Mouse (Mus musculus) R1 (cell line): ENCODE results near the gene Dip2a.
A peak's percentile ranks its signal among the peaks of the same experiment; 100 is the strongest.

ENCODE experiments used
- DNase-seq: peaks from one replicate; pipeline ENCODE4 v3.0.0-alpha.2; 2018; ENCODE audit warnings: low read depth, low spot score

Gene Dip2a

DNA sequence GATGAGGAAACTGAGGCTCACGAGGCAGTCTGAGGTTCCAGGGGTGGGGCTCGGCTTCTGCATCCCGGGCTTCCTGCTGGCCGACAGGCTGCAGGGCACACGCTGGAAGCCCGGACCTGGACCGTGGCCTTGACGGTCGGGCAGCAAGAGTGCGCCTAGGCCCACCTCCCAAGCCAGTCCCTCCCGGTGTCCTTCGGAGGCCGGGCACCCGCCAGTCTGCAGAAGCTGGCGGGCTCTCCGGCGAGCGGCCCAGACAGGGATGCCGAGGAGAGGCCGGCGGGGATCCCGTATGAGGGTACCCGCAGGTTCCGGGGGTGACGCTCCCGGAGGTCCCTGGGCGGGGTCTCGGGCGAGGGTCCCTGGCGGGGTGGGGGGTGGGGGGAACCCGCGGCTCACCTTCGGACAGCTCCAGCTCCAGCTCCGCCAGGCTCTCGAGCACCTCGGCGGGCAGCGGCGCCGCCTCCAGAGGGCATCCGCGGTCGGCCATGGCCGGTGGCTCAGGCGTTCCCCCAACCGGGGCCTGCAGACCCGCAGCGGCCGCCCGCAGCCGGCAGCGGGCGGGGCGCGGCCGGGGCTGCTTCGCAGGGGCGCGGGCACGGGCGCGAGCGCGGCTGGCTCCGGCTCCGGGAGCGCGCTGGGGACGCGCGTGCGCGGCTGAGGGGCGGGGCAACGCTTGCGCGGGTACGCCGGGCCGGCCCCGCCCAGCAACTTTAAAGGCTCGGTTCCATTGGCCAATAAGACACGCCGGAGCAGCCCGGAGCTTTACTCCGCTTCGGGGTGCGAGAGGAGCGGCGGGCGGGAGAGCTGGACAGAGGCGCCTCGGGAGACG is at the start of gene Dip2a:
Dip2a (minus strand) TSS at position 581 of the 829 bp plus-strand sequence.
- DNase-seq = peak; percentile 88

DNA sequence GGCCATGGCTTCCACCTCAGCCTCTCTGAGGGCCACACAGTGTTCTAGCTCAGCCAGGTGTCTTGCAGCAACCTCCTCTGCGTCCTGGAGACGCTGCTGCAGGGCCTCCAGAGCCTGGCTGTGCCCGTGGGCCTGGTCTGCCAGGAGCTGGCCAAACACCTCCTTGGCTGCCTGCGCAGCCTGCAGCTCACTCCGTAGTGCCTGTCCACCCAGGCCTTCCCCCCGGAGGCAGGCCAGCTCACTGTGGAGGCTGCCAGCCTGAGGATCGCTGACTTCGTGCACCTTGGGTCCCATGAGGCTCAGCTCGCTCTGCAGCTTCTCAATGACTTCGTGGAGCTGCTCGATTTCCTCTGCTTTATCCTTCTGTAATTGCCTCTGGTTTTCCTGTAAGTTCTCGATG is 47.5 kb upstream of the Dip2a start:
- no peak for DNase-seq

- peak; percentile 77 for DNase-seq
Observed at GRCm38 (mm10) chr10:76391786-76392185, 46.7 kb upstream of the Dip2a start.

- DNase-seq = no peak
Observed at GRCm38 (mm10) chr10:76391166-76391565, 46.1 kb upstream of the Dip2a start.

DNA sequence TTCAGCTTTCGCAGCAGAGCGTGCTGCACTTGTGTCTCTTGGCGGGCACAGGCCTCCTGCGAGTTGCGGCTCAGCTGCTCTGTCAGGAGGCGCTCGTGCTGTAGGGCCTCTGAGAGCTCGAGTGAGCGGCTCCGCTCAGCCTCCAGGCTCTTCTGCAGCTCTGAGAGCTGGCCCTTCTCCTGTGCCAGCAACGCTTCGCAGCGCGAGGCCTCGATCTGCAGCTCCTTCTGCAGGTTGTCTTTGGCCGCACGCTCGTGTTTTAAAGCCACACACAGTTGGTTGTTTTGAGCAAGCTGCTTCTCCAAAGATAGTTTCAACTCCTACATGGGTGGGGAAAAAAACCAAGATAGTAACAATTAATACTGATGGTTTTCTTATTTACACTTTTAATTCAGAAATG is 29.9 kb upstream of the Dip2a start:
- DNase-seq = no peak

DNA sequence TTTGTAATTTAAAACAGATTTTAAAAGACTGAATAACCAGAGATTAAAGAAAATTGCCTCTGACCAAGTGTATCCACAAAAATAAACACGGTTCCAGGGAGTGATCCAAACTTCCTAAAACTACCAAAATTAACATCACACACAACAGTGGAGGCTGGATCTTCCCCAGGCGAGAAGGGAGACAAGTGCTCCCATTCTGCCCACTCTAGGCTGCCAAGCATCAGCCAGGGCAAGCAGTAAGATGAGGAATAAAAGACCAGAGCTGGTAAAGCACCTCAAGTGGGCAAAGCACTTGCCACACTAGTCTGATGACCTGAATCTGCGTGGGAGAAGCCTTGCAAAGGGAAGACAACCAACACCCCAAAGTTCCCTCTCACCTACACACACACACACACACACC is 26.6 kb upstream of the Dip2a start:
- DNase-seq = no peak

- no peak for DNase-seq
Observed at GRCm38 (mm10) chr10:76368766-76369165, 23.7 kb upstream of the Dip2a start.

- no peak for DNase-seq
Observed at GRCm38 (mm10) chr10:76363233-76363632, 18.1 kb upstream of the Dip2a start.

GRCm38 (mm10) chr10:76358468-76358867 is 13.4 kb upstream of the Dip2a start:
- no peak for DNase-seq

GRCm38 (mm10) chr10:76357286-76357875 is 12.3 kb upstream of the Dip2a start:
- no peak for DNase-seq

- no peak for DNase-seq
Observed at GRCm38 (mm10) chr10:76354974-76355373, 9.9 kb upstream of the Dip2a start.

DNA sequence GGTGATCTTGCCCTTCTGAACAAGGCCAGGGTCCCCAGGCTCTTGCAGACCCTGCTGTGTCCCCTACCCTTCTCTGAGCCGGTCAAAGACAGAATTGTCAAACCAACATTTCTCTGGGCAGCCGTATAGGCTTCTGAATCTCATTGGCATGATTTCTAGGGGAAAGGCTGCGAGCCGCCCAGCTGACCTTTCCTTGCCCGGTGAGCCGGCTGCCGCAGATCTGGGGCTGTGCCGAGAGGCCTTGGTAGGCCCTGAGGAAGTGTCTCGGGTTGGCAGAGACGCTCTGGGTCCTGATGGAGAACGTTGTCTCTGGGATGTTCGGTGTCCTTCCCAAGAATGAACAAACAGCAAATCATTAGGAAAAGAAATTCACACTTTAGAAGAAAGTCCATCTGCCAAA is 8.9 kb upstream of the Dip2a start:
- no peak for DNase-seq

DNA sequence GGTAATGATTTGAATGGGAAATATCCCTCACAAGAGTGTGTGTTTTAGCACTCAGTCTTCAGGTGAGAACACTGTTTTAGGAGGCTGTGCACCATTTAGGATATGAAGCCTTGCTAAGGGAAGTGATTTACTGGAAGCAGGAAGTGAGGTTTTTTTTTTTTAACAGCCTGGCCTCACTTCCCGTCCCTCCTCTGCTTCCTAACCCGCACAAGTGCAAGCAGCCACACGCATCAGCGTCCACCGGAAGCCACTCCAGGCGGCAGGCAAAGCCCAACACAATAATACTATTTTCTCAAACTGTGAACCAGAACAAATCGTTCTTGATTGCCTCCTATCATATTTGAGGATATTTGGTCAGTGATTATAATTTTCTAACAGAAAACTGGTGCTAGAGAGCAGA is 6.9 kb upstream of the Dip2a start:
- no peak for DNase-seq

DNA sequence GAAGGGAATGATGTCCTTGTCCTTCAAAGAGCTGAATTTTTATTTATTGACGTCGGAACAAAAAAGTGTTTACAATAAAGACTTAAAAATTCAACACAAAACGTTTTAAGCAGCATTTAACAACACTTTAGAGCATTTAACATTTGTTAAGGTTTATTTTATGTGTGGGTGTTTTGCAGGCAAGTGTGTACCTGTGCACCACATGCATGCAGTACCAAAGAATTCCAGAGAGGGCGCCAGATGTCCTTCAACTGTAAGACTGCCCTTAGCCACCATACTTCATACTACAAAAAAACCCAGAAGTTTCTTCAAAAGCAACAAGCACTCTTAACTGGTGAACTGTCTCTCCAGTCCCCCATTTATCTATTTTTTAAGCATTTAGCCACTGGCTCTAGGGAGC is 1.5 kb upstream of the Dip2a start:
- peak; percentile 85 for DNase-seq

GRCm38 (mm10) chr10:76346043-76346491 is 976 bp upstream of the Dip2a start:
- DNase-seq = peak; percentile 42

DNA sequence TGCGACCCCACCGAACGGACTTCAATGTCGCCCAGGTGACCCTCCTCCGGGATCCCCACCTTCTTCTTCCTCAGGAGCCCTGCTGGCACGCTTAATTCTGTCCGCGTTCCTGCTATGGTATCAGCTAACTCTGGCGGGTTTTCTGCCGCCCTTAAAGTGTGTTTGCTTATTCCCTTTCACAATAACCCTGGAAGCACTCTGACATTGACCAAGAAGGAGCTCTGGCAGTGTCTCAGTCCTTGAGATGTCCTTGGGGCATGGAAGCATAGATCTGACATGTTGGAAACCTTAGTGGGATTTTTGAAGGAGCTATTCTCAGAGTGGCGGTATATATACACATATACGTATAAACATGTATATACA is 430 bp upstream of the Dip2a start:
- DNase-seq = no peak

GRCm38 (mm10) chr10:76334350-76334749 is 10.7 kb downstream of the Dip2a start:
- DNase-seq = no peak

DNA sequence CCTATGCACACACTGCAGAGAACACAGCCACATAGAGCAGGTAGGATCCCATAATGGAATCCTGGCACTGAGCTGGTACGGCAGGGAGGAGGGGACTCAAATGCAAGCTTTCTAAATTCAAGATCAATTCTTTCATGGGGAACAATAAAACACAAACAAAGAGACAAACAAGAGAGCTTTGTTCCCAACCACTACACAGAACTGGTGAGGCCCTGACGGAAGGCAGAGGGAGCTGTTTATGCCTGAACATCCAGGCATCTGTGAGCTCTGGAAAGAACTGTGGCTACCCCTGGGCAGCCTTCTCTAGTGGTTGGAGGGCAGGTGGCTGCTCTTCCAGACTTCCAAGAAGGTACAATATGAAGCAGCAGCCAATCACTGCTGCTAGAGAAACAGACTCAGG is 13.1 kb downstream of the Dip2a start:
- no peak for DNase-seq

- DNase-seq = no peak
Observed at GRCm38 (mm10) chr10:76329093-76329492, 16.0 kb downstream of the Dip2a start.

DNA sequence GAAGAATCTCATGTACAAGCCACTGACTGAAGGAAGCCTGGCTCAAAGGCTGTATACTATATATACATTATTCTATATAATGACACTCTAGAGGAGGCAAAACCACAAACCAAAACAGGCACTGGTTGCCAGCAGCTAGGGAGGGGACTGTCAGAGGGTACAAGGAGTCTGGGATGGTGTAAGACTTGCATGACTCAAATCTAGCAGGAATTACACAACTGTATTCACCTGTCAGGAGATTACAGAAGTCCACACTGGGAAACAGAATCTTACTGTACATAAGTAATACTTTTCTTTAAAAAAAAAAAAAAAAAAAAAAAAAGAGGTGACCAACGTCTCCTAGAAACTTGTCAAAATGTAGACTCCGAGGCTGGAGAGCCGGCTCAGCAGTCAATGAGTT is 16.5 kb downstream of the Dip2a start:
- DNase-seq = no peak

DNA sequence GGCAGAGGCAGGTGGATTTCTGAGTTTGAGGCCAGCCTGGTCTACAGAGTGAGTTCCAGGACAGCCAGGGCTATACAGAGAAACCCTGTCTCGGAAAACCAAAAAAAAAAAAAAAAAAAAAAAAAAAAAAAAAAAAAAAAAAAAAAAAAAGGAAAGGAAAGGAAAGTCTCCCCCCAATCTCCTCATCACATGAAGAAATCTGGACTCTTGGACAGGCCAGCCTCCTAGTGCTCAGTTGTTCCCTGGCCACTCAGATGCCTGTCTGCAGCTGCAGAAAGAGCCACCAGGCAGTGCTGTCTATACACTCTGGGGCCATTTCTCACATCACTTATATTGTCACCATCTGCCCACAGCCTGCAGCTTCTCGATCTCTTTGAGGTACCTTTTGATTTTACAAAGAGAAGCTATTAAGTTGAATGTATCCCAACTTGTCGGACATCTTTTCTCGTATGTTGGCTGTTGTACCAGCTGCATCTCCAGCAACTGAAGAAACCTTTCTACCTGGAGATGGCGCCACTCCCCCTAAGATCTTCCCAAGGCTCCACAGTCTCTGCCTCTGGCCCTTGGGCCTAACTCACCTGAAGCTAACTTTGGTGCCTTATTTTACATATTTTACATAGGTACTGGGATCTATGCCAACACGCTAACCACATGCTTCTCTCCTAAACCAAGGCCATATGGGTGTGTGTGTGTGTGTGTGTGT is 18.6 kb downstream of the Dip2a start:
- DNase-seq = peak; percentile 41

- DNase-seq = no peak
Observed at GRCm38 (mm10) chr10:76317623-76318022, 27.5 kb downstream of the Dip2a start.

DNA sequence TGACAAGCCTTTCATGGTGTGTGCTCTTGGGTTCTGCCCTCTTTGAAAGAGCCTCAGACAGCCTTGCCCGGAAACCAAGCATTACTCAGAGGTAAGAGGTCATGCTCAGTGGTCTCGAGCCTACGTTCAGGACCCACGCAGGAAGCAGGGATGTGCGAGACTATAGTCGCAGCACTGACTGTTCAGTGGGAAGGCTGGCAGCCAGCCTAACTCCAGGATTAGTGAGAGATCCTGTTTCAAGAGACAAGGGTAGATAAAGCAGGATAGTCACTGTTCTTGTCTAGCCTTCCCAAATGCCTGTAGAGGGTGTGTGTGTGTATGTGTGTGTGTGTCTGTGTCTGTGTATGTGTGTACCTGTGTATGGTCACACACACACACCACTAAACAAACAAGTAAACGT is 28.9 kb downstream of the Dip2a start:
- no peak for DNase-seq
